ENCODE assay signal across 14 mouse cellular contexts in genomic region chr15:83181800-83182330, GRCm38 (mm10). TPM values are rescaled to one million over a fixed set of nuclear protein-coding genes. Genes with fewer than 3 reads are reported as not detected.
DNase-seq lines count a peak whose midpoint lies in the region; ATAC-seq lines count a peak whose summit lies in the region.
"Had no signal": no experiment of that assay in that cellular context is flagged by ENCODE, and none has a peak within 500 bp of the region (broad histone marks: within the 10 kb centered on the region; RNA-seq: fewer than 3 reads in every experiment).

No protein-coding gene starts in this region.

- no peaks in the 10 kb centered on the region for H3K9me3 ChIP-seq in midbrain, embryonic 11.5 days (ENCODE audit: control insufficient read depth, low read length)
- no peaks in the 10 kb centered on the region for H3K9me3 ChIP-seq in midbrain, embryonic 13.5 days
- H3K9me3 ChIP-seq in liver, embryonic 13.5 days (replicated peaks): no peaks in the 10 kb centered on the region
- H3K9me3 ChIP-seq: forebrain, embryonic 15.5 days; hindbrain, embryonic 13.5 days; lung, embryonic 15.5 days had no signal

- peak; percentile 82 for DNase-seq in midbrain, embryonic 11.5 days (ENCODE audit: low spot score, missing footprints)
- DNase-seq in R1 (ENCODE audit: low read depth, low spot score): peak; percentile 56
- no peak for DNase-seq in liver, embryonic 13.5 days
- no peak for DNase-seq in thymus, postnatal 36 days
- no peak for DNase-seq in gastrocnemius, postnatal 25 days
- no peak for DNase-seq in right cerebral cortex, postnatal 25 days
- DNase-seq: cerebellum, adult 9-10 months; kidney, adult 18-20 months; right cerebral cortex, postnatal 14 days; thymus, postnatal 14 days had no signal

- no peak overlapping the region for H3K27ac ChIP-seq in midbrain, embryonic 11.5 days (ENCODE audit: low read depth, low read length)
- no peak overlapping the region for H3K27ac ChIP-seq in midbrain, embryonic 13.5 days
- peak overlapping the region; percentile 24; the same call in 1 of the 2 replicates for H3K27ac ChIP-seq in liver, embryonic 13.5 days
- H3K27ac ChIP-seq: forebrain, embryonic 15.5 days; hindbrain, embryonic 13.5 days; lung, embryonic 15.5 days had no signal

- 53% methylated on average over 4 of the region's 4 CpGs for WGBS in midbrain, embryonic 11.5 days
- 51% methylated on average over 4 of the region's 4 CpGs for WGBS in midbrain, embryonic 13.5 days
- 27% methylated on average over 4 of the region's 4 CpGs for WGBS in liver, embryonic 13.5 days (ENCODE audit: insufficient replicate concordance)

- no peak for ATAC-seq in midbrain, embryonic 11.5 days (ENCODE audit: low FRiP score)
- no peak for ATAC-seq in midbrain, embryonic 13.5 days
- ATAC-seq in liver, embryonic 13.5 days (ENCODE audit: low read depth): peak; percentile 80
- ATAC-seq: forebrain, embryonic 15.5 days had no signal

- no peaks in the 10 kb centered on the region for H3K27me3 ChIP-seq in midbrain, embryonic 11.5 days (ENCODE audit: control insufficient read depth, insufficient read depth, low read length)
- H3K27me3 ChIP-seq in midbrain, embryonic 13.5 days: no peaks in the 10 kb centered on the region
- no peaks in the 10 kb centered on the region for H3K27me3 ChIP-seq in liver, embryonic 13.5 days
- H3K27me3 ChIP-seq: forebrain, embryonic 15.5 days; hindbrain, embryonic 13.5 days; lung, embryonic 15.5 days had no signal

- H3K9ac ChIP-seq in midbrain, embryonic 11.5 days (ENCODE audit: low read length): no peak overlapping the region
- H3K9ac ChIP-seq in midbrain, embryonic 13.5 days (replicated peaks): no peak overlapping the region
- peak overlapping the region; percentile 33; the same call in 1 of the 2 replicates for H3K9ac ChIP-seq in liver, embryonic 13.5 days
- H3K9ac ChIP-seq: forebrain, embryonic 15.5 days; hindbrain, embryonic 13.5 days; lung, embryonic 15.5 days had no signal

- H3K4me2 ChIP-seq in midbrain, embryonic 11.5 days: no peak overlapping the region
- H3K4me2 ChIP-seq in midbrain, embryonic 13.5 days (replicated peaks): no peak overlapping the region
- peak overlapping the region; percentile 7; the same call in 1 of the 2 replicates for H3K4me2 ChIP-seq in liver, embryonic 13.5 days
- H3K4me2 ChIP-seq: forebrain, embryonic 15.5 days; hindbrain, embryonic 13.5 days; lung, embryonic 15.5 days had no signal

- no peaks in the 10 kb centered on the region for H3K36me3 ChIP-seq in midbrain, embryonic 11.5 days (ENCODE audit: control insufficient read depth, insufficient read depth, low read length)
- H3K36me3 ChIP-seq in midbrain, embryonic 13.5 days: no peaks in the 10 kb centered on the region
- no peaks in the 10 kb centered on the region for H3K36me3 ChIP-seq in liver, embryonic 13.5 days
- H3K36me3 ChIP-seq: forebrain, embryonic 15.5 days; hindbrain, embryonic 13.5 days; lung, embryonic 15.5 days had no signal

- no peak overlapping the region for H3K4me3 ChIP-seq in midbrain, embryonic 11.5 days (ENCODE audit: low read depth, low read length)
- no peak overlapping the region for H3K4me3 ChIP-seq in midbrain, embryonic 13.5 days (replicated peaks)
- no peak overlapping the region for H3K4me3 ChIP-seq in liver, embryonic 13.5 days (replicated peaks)
- H3K4me3 ChIP-seq: forebrain, embryonic 15.5 days; hindbrain, embryonic 13.5 days; lung, embryonic 15.5 days had no signal

- H3K4me1 ChIP-seq in midbrain, embryonic 11.5 days (ENCODE audit: control insufficient read depth, insufficient read depth, low read length): no peaks in the 10 kb centered on the region
- no peaks in the 10 kb centered on the region for H3K4me1 ChIP-seq in midbrain, embryonic 13.5 days (replicated peaks)
- peaks cover 18% of the 10 kb centered on the region for H3K4me1 ChIP-seq in liver, embryonic 13.5 days (replicated peaks)
- H3K4me1 ChIP-seq: forebrain, embryonic 15.5 days; hindbrain, embryonic 13.5 days had no signal

RNA-seq across cellular contexts. Expression of gene Cyb5r3, which starts 9.5 kb away (rescaled TPM):
- 156 and 161 TPM in 2 replicates for polyA plus RNA-seq in midbrain, embryonic 11.5 days (2014; fragmentation: Nextera tagmentation; extraction: Ambion mirVana)
- polyA plus RNA-seq in midbrain, embryonic 13.5 days (2015; fragmentation: Nextera tagmentation; extraction: Ambion mirVana): 123 and 133 TPM in 2 replicates
- 110 and 147 TPM in 2 replicates for polyA plus RNA-seq in liver, embryonic 13.5 days (2015; fragmentation: Nextera tagmentation; extraction: Ambion mirVana)
- 10 to 100 TPM; 47.0 to 65.7 TPM for total RNA-seq in gastrocnemius, postnatal 25 days (2021)

RNA-seq across cellular contexts. Expression of gene Poldip3, which starts 32.7 kb away (rescaled TPM):
- 167 and 173 TPM in 2 replicates for polyA plus RNA-seq in midbrain, embryonic 11.5 days (2014; fragmentation: Nextera tagmentation; extraction: Ambion mirVana)
- 166 and 169 TPM in 2 replicates for polyA plus RNA-seq in midbrain, embryonic 13.5 days (2015; fragmentation: Nextera tagmentation; extraction: Ambion mirVana)
- polyA plus RNA-seq in liver, embryonic 13.5 days (2015; fragmentation: Nextera tagmentation; extraction: Ambion mirVana): 65.0 and 69.6 TPM in 2 replicates
- 10 to 100 TPM; 16.7 to 16.9 TPM for total RNA-seq in gastrocnemius, postnatal 25 days (2021)

RNA-seq across cellular contexts. Expression of gene Rrp7a, which starts 59.3 kb away (rescaled TPM):
- 70.5 and 79.6 TPM in 2 replicates for polyA plus RNA-seq in midbrain, embryonic 11.5 days (2014; fragmentation: Nextera tagmentation; extraction: Ambion mirVana)
- 72.4 and 77.0 TPM in 2 replicates for polyA plus RNA-seq in midbrain, embryonic 13.5 days (2015; fragmentation: Nextera tagmentation; extraction: Ambion mirVana)
- polyA plus RNA-seq in liver, embryonic 13.5 days (2015; fragmentation: Nextera tagmentation; extraction: Ambion mirVana): 35.6 and 40.9 TPM in 2 replicates
- 10 to 100 TPM; 41.8 to 42.8 TPM for total RNA-seq in gastrocnemius, postnatal 25 days (2021)

Comparison
In these comparisons a context has a peak if more than half of its experiments do, and no peak if none do; other contexts are left out.
1. DNase-seq: peak in midbrain, embryonic 11.5 days (single experiment) and R1 (single experiment); none in liver, embryonic 13.5 days (single experiment), thymus, postnatal 36 days (0 of 2), gastrocnemius, postnatal 25 days (single experiment) and right cerebral cortex, postnatal 25 days (single experiment).